Mouse (Mus musculus): ENCODE results near the gene Cd2. TPM values are rescaled to one million over a fixed set of nuclear protein-coding genes. Genes with fewer than 3 reads are reported as not detected.

The Cd2 gene
- polyA plus RNA-seq, 1 experiment from 2014 or later: not detected

GRCm38 (mm10) chr3:101243002-101243401 lies 44.7 kb downstream of the Cd2 start:
- Histone ChIP-seq H3K36me3 (ENCODE audit: insufficient read depth, low read length) (no peaks in the 10 kb centered on the region), H3K27me3 (ENCODE audit: insufficient read depth, low read length) (no peaks in the 10 kb centered on the region), H3K9me3 (replicated peaks; ENCODE audit: low read length) (no peaks in the 10 kb centered on the region), H3K4me3 (replicated peaks; ENCODE audit: low read depth, low read length) (no peak overlapping the region), H3K4me2 (ENCODE audit: low read length) (no peak overlapping the region), H3K27ac (no peak overlapping the region), H3K9ac (ENCODE audit: low read depth, low read length) (no peak overlapping the region), H3K4me1 (replicated peaks; ENCODE audit: insufficient read depth, low read length) (no peaks in the 10 kb centered on the region)
- ATAC-seq (replicated peaks; ENCODE audit: low FRiP score, low read depth) (no peak), DNase-seq (ENCODE audit: low spot score) (no peak)
- TF ChIP-seq CTCF (IDR thresholded peaks at IDR 0.05; ENCODE audit: low read depth): no peak
- 95% methylated on average over 2 of the region's 2 CpGs for WGBS

GRCm38 (mm10) chr3:101241866-101242265 lies 45.9 kb downstream of the Cd2 start:
- no peak for TF ChIP-seq CTCF (IDR thresholded peaks at IDR 0.05; ENCODE audit: low read depth)
- DNase-seq (ENCODE audit: low spot score) (no peak), ATAC-seq (replicated peaks; ENCODE audit: low FRiP score, low read depth) (no peak)
- Histone ChIP-seq H3K4me3 (replicated peaks; ENCODE audit: low read depth, low read length) (no peak overlapping the region), H3K36me3 (ENCODE audit: insufficient read depth, low read length) (no peaks in the 10 kb centered on the region), H3K4me2 (ENCODE audit: low read length) (no peak overlapping the region), H3K9me3 (replicated peaks; ENCODE audit: low read length) (no peaks in the 10 kb centered on the region), H3K27me3 (ENCODE audit: insufficient read depth, low read length) (no peaks in the 10 kb centered on the region), H3K9ac (ENCODE audit: low read depth, low read length) (no peak overlapping the region), H3K4me1 (replicated peaks; ENCODE audit: insufficient read depth, low read length) (peaks cover 6% of the 10 kb centered on the region; the same call in 1 of the 2 replicates), H3K27ac (no peak overlapping the region)
- WGBS: 54% methylated on average over 3 of the region's 3 CpGs

DNA sequence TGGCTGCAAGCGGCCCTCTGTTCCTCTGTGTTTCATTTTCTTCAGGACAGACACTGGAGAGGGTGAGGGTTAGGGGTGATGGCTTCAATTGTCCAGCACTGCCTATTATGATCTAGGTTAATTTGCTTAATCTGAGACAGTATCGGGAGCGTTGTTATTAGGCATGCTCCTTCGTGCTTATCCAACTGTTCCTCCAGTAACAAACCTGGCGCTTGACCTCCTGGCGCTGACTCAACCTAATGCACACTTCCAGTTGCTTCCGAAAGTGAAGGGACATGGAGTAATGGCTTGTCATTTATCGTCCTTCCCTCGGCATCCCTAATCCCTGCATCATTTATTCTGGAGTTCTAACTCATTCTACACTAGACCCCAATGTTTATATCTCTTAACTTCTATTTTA lies 46.9 kb downstream of the Cd2 start:
- no peak overlapping the region for H3K27ac ChIP-seq

GRCm38 (mm10) chr3:101239236-101239635 lies 48.5 kb downstream of the Cd2 start:
- H3K27me3 ChIP-seq (ENCODE audit: insufficient read depth, low read length): no peaks in the 10 kb centered on the region
- TF ChIP-seq CTCF (IDR thresholded peaks at IDR 0.05; ENCODE audit: low read depth): no peak
- 79% methylated on average over 4 of the region's 4 CpGs for WGBS

More for the DNA sequence above, 46.9 kb downstream of the Cd2 start:
- 44% methylated on average over 9 of the region's 9 CpGs for WGBS
- H3K4me2 ChIP-seq (ENCODE audit: low read length): no peak overlapping the region
- no peak for TF ChIP-seq CTCF (IDR thresholded peaks at IDR 0.05; ENCODE audit: low read depth)
- no peaks in the 10 kb centered on the region for H3K27me3 ChIP-seq (ENCODE audit: insufficient read depth, low read length)
- DNase-seq (ENCODE audit: low spot score): no peak
- no peaks in the 10 kb centered on the region for H3K36me3 ChIP-seq (ENCODE audit: insufficient read depth, low read length)
- no peak overlapping the region for H3K4me3 ChIP-seq (replicated peaks; ENCODE audit: low read depth, low read length)
- ATAC-seq (replicated peaks; ENCODE audit: low FRiP score, low read depth): no peak
- H3K4me1 ChIP-seq (replicated peaks; ENCODE audit: insufficient read depth, low read length): peaks cover 14% of the 10 kb centered on the region; the same call in 1 of the 2 replicates
- no peaks in the 10 kb centered on the region for H3K9me3 ChIP-seq (replicated peaks; ENCODE audit: low read length)
- H3K9ac ChIP-seq (ENCODE audit: low read depth, low read length): no peak overlapping the region

DNA sequence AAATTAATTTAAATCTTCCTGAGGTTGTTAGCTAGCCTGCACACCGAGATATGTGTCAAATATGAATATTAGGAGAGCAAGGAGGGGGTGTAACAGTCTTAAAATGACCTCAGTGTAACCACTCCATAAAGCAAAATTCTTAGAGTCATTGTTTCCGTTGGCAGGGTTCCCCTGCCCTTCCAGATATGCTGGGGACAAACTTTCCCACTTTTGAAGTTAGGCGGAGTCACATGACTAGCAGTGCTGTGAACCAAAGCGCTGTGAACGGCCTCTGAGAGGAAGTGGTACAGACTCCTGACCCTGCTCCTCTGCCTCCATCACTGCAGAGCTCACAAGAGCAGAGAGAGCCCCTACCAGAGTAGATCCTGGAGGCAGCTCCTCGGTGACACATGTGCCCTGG lies 49.0 kb downstream of the Cd2 start:
- no peaks in the 10 kb centered on the region for H3K9me3 ChIP-seq (replicated peaks; ENCODE audit: low read length)
- no peak overlapping the region for H3K27ac ChIP-seq
- H3K4me1 ChIP-seq (replicated peaks; ENCODE audit: insufficient read depth, low read length): peaks cover 14% of the 10 kb centered on the region; the same call in 1 of the 2 replicates
- no peak overlapping the region for H3K4me3 ChIP-seq (replicated peaks; ENCODE audit: low read depth, low read length)
- no peak overlapping the region for H3K9ac ChIP-seq (ENCODE audit: low read depth, low read length)
- DNase-seq (ENCODE audit: low spot score): no peak
- no peaks in the 10 kb centered on the region for H3K36me3 ChIP-seq (ENCODE audit: insufficient read depth, low read length)
- no peak overlapping the region for H3K4me2 ChIP-seq (ENCODE audit: low read length)
- H3K27me3 ChIP-seq (ENCODE audit: insufficient read depth, low read length): no peaks in the 10 kb centered on the region
- TF ChIP-seq CTCF (IDR thresholded peaks at IDR 0.05; ENCODE audit: low read depth): no peak
- no peak for ATAC-seq (replicated peaks; ENCODE audit: low FRiP score, low read depth)
- 75% methylated on average over 6 of the region's 6 CpGs for WGBS

More at GRCm38 (mm10) chr3:101239236-101239635, 48.5 kb downstream of the Cd2 start:
- no peaks in the 10 kb centered on the region for H3K36me3 ChIP-seq (ENCODE audit: insufficient read depth, low read length)
- H3K4me2 ChIP-seq (ENCODE audit: low read length): no peak overlapping the region
- no peak overlapping the region for H3K4me3 ChIP-seq (replicated peaks; ENCODE audit: low read depth, low read length)
- H3K27ac ChIP-seq: no peak overlapping the region
- no peak overlapping the region for H3K9ac ChIP-seq (ENCODE audit: low read depth, low read length)
- DNase-seq (ENCODE audit: low spot score): no peak
- H3K4me1 ChIP-seq (replicated peaks; ENCODE audit: insufficient read depth, low read length): peaks cover 14% of the 10 kb centered on the region; the same call in 1 of the 2 replicates
- no peaks in the 10 kb centered on the region for H3K9me3 ChIP-seq (replicated peaks; ENCODE audit: low read length)
- no peak for ATAC-seq (replicated peaks; ENCODE audit: low FRiP score, low read depth)

GRCm38 (mm10) chr3:101236995-101237808 lies 50.5 kb downstream of the Cd2 start:
- 0 out of 2 replicates have a peak overlapping the region, but pooled peaks have one; percentile 27 for H3K4me2 ChIP-seq (ENCODE audit: low read length)

More at GRCm38 (mm10) chr3:101236995-101237808, 50.5 kb downstream of the Cd2 start:
- Histone ChIP-seq H3K27ac (no peak overlapping the region), H3K36me3 (ENCODE audit: insufficient read depth, low read length) (no peaks in the 10 kb centered on the region), H3K27me3 (ENCODE audit: insufficient read depth, low read length) (no peaks in the 10 kb centered on the region), H3K9me3 (replicated peaks; ENCODE audit: low read length) (no peaks in the 10 kb centered on the region), H3K4me3 (replicated peaks; ENCODE audit: low read depth, low read length) (no peak overlapping the region), H3K9ac (ENCODE audit: low read depth, low read length) (no peak overlapping the region), H3K4me1 (replicated peaks; ENCODE audit: insufficient read depth, low read length) (peaks cover 14% of the 10 kb centered on the region; the same call in 1 of the 2 replicates)
- DNase-seq (ENCODE audit: low spot score) (peak; percentile 31), ATAC-seq (replicated peaks; ENCODE audit: low FRiP score, low read depth) (no peak)
- TF ChIP-seq CTCF (IDR thresholded peaks at IDR 0.05; ENCODE audit: low read depth): no peak
- WGBS: 33% methylated on average over 16 of the region's 16 CpGs
